Mouse (Mus musculus) heart, adult 2 months (tissue): Measurements from ENCODE around the gene Sntb2.

Experiments used
- CTCF ChIP-seq: fragments of 200-600 bp; IDR thresholded peaks from 2 replicates; pipeline ENCODE4 v1.8.1; 2022; ENCODE audit warnings: antibody characterized with exemption, mild to moderate bottlenecking, moderate library complexity
- POLR2A ChIP-seq: fragments of 200-500 bp; IDR thresholded peaks from 2 replicates; pipeline ENCODE4 v1.6.1; 2011; ENCODE audit warnings: mild to moderate bottlenecking, low read depth, low read length, control low read depth; ENCODE audit not compliant: insufficient read depth

- TF ChIP-seq POLR2A (no peak), CTCF (no peak)
Measured at GRCm38 (mm10) chr8:107012666-107013065, 77.1 kb downstream of the Sntb2 start.
